Mouse (Mus musculus): Measurements from ENCODE around the gene Nav2. TPM values are rescaled to one million over a fixed set of nuclear protein-coding genes. Genes with fewer than 3 reads are reported as not detected.

The Nav2 gene
- polyA plus RNA-seq, 1 experiment: 21.9 TPM

DNA sequence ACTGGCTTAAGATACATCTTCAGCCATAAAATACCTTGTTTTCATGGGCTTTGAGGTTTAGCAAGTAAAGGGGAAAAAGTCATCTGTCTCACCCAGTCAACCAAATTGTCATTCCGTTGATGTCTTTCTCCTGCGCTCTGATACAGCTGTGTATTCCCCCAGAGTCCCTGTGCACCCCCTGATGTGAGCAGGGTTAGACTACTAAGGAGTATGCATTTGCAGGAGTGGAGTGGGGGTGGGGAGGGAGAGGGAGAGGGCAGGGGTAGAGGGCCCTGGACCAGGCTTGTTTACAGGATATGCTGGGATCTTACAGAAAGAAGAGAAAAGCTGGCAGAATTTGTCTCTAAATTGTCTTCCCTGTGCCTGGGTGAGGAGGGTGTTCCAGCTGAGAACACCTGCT lies 440.1 kb downstream of the Nav2 start:
- Histone ChIP-seq H3K27me3 (ENCODE audit: control insufficient read depth, insufficient read depth, insufficient read length) (no peaks in the 10 kb centered on the region), H3ac (ENCODE audit: control insufficient read depth, insufficient read length) (no peak overlapping the region), H3K36me3 (ENCODE audit: control insufficient read depth, insufficient read depth) (no peaks in the 10 kb centered on the region), H3K4me2 (ENCODE audit: low read depth) (no peak overlapping the region), H3K79me2 (ENCODE audit: control insufficient read depth, insufficient read depth) (no peaks in the 10 kb centered on the region), H3K4me3 (no peak overlapping the region)
- TF ChIP-seq POLR2A (IDR thresholded peaks at IDR 0.05; ENCODE audit: insufficient read length, low read depth): no peak
- no peak for TF ChIP-seq E2F4 (IDR thresholded peaks at IDR 0.05; ENCODE audit: insufficient read depth)
- no peak for TF ChIP-seq TCF3 (IDR thresholded peaks at IDR 0.05; ENCODE audit: insufficient read length, low read depth)
- no peak for TF ChIP-seq MYOG (IDR thresholded peaks at IDR 0.05; ENCODE audit: control insufficient read depth in 1 of 3, insufficient read depth in 1 of 3, insufficient read length in 2 of 3, low read depth in 2 of 3)
- no peak for TF ChIP-seq SRF (IDR thresholded peaks at IDR 0.05; ENCODE audit: control insufficient read depth, insufficient read length, low read depth)
- no peak for TF ChIP-seq TCF12 (IDR thresholded peaks at IDR 0.05; ENCODE audit: insufficient read depth, poor library complexity, severe bottlenecking)
- no peak for TF ChIP-seq REST (IDR thresholded peaks at IDR 0.05; ENCODE audit: insufficient read depth, insufficient read length)
- TF ChIP-seq MAX (IDR thresholded peaks at IDR 0.05; ENCODE audit: low read depth): no peak
- no peak for TF ChIP-seq MYOD1 (IDR thresholded peaks at IDR 0.05; ENCODE audit: control insufficient read depth in 1 of 3, insufficient read length in 2 of 3, low read depth in 2 of 3)
- no peak for TF ChIP-seq USF1 (IDR thresholded peaks at IDR 0.05; ENCODE audit: low read depth)
- TF ChIP-seq POLR2AphosphoS2 (IDR thresholded peaks at IDR 0.05; ENCODE audit: insufficient read length, low read depth): no peak
- TF ChIP-seq CEBPB (IDR thresholded peaks at IDR 0.05; ENCODE audit: insufficient read depth, poor library complexity, severe bottlenecking): no peak

DNA sequence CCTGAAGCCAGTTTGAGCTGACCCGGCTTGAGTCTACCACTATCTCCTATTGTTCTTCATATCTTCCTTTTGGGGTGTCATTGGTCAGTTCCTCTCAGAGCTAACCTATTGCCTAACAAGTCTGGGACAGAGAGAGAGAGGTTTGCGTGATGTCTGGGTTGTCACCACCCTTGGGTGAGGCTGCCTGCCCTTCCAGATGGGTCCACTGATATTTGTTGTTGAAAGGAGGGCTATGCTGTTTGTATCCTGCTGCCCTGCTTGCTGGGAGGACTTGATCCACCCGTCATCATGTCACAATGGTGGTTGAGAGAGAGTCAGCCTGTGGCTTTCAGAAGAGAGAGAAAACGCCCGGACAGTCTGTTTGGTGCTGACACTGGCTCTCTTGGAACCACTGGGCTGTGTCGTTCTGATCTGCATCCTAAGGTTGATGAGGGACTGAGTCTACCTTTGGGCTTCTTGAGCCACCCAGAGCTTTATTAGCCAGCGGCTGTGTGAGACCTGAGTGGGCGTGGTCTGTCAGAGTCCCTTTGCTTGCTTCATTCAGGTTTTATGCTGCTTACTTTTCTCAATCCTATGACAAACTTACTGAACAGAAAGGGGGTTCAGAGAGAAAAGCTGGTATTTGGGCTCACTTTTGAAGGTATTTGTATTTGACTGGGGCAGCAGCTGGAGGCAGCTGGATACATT lies 441.9 kb downstream of the Nav2 start:
- Histone ChIP-seq H3K4me3 (no peak overlapping the region), H3K79me2 (ENCODE audit: control insufficient read depth, insufficient read depth) (no peaks in the 10 kb centered on the region), H3K4me2 (ENCODE audit: low read depth) (no peak overlapping the region), H3ac (ENCODE audit: control insufficient read depth, insufficient read length) (no peak overlapping the region), H3K36me3 (ENCODE audit: control insufficient read depth, insufficient read depth) (no peaks in the 10 kb centered on the region), H3K27me3 (ENCODE audit: control insufficient read depth, insufficient read depth, insufficient read length) (no peaks in the 10 kb centered on the region)
- TF ChIP-seq E2F4 (IDR thresholded peaks at IDR 0.05; ENCODE audit: insufficient read depth) (no peak), USF1 (IDR thresholded peaks at IDR 0.05; ENCODE audit: low read depth) (no peak), MYOD1 (IDR thresholded peaks at IDR 0.05; ENCODE audit: control insufficient read depth in 1 of 3, insufficient read length in 2 of 3, low read depth in 2 of 3) (no peak), REST (IDR thresholded peaks at IDR 0.05; ENCODE audit: insufficient read depth, insufficient read length) (no peak), POLR2AphosphoS2 (IDR thresholded peaks at IDR 0.05; ENCODE audit: insufficient read length, low read depth) (no peak), MAX (IDR thresholded peaks at IDR 0.05; ENCODE audit: low read depth) (no peak), TCF12 (IDR thresholded peaks at IDR 0.05; ENCODE audit: insufficient read depth, poor library complexity, severe bottlenecking) (no peak), MYOG (IDR thresholded peaks at IDR 0.05; ENCODE audit: control insufficient read depth in 1 of 3, insufficient read depth in 1 of 3, insufficient read length in 2 of 3, low read depth in 2 of 3) (no peak), CEBPB (IDR thresholded peaks at IDR 0.05; ENCODE audit: insufficient read depth, poor library complexity, severe bottlenecking) (no peak), POLR2A (IDR thresholded peaks at IDR 0.05; ENCODE audit: insufficient read length, low read depth) (no peak), TCF3 (IDR thresholded peaks at IDR 0.05; ENCODE audit: insufficient read length, low read depth) (no peak), SRF (IDR thresholded peaks at IDR 0.05; ENCODE audit: control insufficient read depth, insufficient read length, low read depth) (no peak)

DNA sequence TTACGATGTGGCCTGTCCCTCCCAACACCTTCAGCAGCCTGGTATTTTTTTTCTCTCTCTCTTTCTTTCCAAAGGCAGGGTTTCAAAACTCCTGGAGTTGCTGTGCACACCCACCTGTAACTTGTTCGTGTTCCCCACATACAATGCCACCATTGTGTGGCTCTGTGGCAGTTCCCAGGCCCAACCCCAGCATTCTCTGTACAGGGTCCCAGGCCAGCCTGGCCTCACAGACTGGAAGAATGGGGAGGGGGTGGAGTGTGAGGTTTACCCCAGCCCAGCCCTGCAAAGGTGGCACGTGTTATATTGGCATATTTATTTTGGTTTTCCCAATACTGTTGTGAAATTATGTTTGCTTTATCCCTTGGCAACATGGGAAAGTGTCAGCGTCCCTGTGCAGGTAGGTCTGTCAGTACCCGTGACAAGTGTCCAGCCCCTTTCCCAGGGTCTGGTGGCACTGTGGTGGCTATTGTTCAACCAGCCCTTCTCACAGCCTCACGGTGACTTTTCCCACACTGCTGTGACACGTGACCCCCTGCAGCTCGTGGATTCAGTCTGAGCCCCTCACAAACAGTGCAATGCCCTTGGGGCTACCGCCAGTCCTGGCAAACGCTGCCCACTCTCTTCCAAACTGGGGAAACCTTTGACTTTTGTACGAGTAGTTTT lies 443.2 kb downstream of the Nav2 start:
- no peaks in the 10 kb centered on the region for H3K27me3 ChIP-seq (ENCODE audit: control insufficient read depth, insufficient read depth, insufficient read length)
- TF ChIP-seq E2F4 (IDR thresholded peaks at IDR 0.05; ENCODE audit: insufficient read depth) (no peak), MYOD1 (IDR thresholded peaks at IDR 0.05; ENCODE audit: control insufficient read depth in 1 of 3, insufficient read length in 2 of 3, low read depth in 2 of 3) (no peak), POLR2AphosphoS2 (IDR thresholded peaks at IDR 0.05; ENCODE audit: insufficient read length, low read depth) (no peak), MYOG (IDR thresholded peaks at IDR 0.05; ENCODE audit: control insufficient read depth in 1 of 3, insufficient read depth in 1 of 3, insufficient read length in 2 of 3, low read depth in 2 of 3) (no peak), USF1 (IDR thresholded peaks at IDR 0.05; ENCODE audit: low read depth) (no peak), TCF12 (IDR thresholded peaks at IDR 0.05; ENCODE audit: insufficient read depth, poor library complexity, severe bottlenecking) (no peak), TCF3 (IDR thresholded peaks at IDR 0.05; ENCODE audit: insufficient read length, low read depth) (no peak), MAX (IDR thresholded peaks at IDR 0.05; ENCODE audit: low read depth) (no peak), POLR2A (IDR thresholded peaks at IDR 0.05; ENCODE audit: insufficient read length, low read depth) (no peak), SRF (IDR thresholded peaks at IDR 0.05; ENCODE audit: control insufficient read depth, insufficient read length, low read depth) (no peak), CEBPB (IDR thresholded peaks at IDR 0.05; ENCODE audit: insufficient read depth, poor library complexity, severe bottlenecking) (no peak)
- H3ac ChIP-seq (ENCODE audit: control insufficient read depth, insufficient read length): no peak overlapping the region

DNA sequence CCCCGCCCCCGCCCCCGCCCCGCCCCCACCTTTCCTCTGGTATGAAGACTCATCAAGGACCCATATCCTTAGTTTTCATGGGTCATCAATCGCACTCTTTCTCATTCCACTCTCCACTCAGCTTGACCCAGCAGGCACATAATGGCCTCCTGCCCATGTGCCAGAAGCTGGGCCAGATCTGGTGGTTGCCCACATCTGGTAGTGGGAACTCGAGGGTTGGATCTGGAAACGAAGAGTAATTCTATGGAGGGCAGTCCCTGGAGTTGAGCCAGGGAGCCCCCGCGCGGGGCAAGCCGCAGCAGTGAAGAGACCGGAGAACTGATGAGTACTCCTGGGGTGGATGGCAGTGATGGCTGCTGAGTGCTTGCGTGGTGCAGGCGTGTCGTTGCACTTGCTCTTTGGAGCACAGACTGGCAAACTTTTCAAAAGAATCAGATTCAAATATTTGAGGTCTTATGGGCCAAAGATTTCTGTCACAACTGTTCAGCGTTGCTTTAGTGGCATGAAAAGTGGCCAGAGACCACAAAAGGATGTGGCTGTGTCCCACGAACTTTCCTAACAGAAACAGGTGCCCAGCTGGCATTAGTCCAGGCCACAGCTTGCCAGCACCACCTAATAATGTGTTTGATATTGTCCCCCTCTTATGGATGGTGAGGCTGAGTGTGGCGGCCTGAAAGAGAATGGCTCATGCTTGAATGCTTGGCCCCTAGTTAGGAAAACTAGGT lies 449.1 kb downstream of the Nav2 start:
- Histone ChIP-seq H3K36me3 (ENCODE audit: control insufficient read depth, insufficient read depth) (no peaks in the 10 kb centered on the region), H3K4me3 (no peak overlapping the region), H3K27me3 (ENCODE audit: control insufficient read depth, insufficient read depth, insufficient read length) (no peaks in the 10 kb centered on the region), H3K79me2 (ENCODE audit: control insufficient read depth, insufficient read depth) (no peaks in the 10 kb centered on the region), H3K4me2 (ENCODE audit: low read depth) (no peak overlapping the region), H3ac (ENCODE audit: control insufficient read depth, insufficient read length) (no peak overlapping the region)
- peak in 1 of 3 experiments; percentile 75 for TF ChIP-seq MYOG (IDR thresholded peaks at IDR 0.05; ENCODE audit: control insufficient read depth in 1 of 3, insufficient read depth in 1 of 3, insufficient read length in 2 of 3, low read depth in 2 of 3)
- no peak for TF ChIP-seq E2F4 (IDR thresholded peaks at IDR 0.05; ENCODE audit: insufficient read depth)
- TF ChIP-seq POLR2A (IDR thresholded peaks at IDR 0.05; ENCODE audit: insufficient read length, low read depth): no peak
- no peak for TF ChIP-seq TCF3 (IDR thresholded peaks at IDR 0.05; ENCODE audit: insufficient read length, low read depth)
- no peak for TF ChIP-seq REST (IDR thresholded peaks at IDR 0.05; ENCODE audit: insufficient read depth, insufficient read length)
- no peak for TF ChIP-seq MAX (IDR thresholded peaks at IDR 0.05; ENCODE audit: low read depth)
- TF ChIP-seq POLR2AphosphoS2 (IDR thresholded peaks at IDR 0.05; ENCODE audit: insufficient read length, low read depth): no peak
- no peak for TF ChIP-seq USF1 (IDR thresholded peaks at IDR 0.05; ENCODE audit: low read depth)
- peak in 2 of 3 experiments; percentile 46 to 79 for TF ChIP-seq MYOD1 (IDR thresholded peaks at IDR 0.05; ENCODE audit: control insufficient read depth in 1 of 3, insufficient read length in 2 of 3, low read depth in 2 of 3)
- TF ChIP-seq CEBPB (IDR thresholded peaks at IDR 0.05; ENCODE audit: insufficient read depth, poor library complexity, severe bottlenecking): no peak
- TF ChIP-seq TCF12 (IDR thresholded peaks at IDR 0.05; ENCODE audit: insufficient read depth, poor library complexity, severe bottlenecking): peak; percentile 66
- TF ChIP-seq SRF (IDR thresholded peaks at IDR 0.05; ENCODE audit: control insufficient read depth, insufficient read length, low read depth): no peak

More for the DNA sequence above, 443.2 kb downstream of the Nav2 start:
- no peaks in the 10 kb centered on the region for H3K36me3 ChIP-seq (ENCODE audit: control insufficient read depth, insufficient read depth)
- no peak overlapping the region for H3K4me3 ChIP-seq
- no peak overlapping the region for H3K4me2 ChIP-seq (ENCODE audit: low read depth)
- H3K79me2 ChIP-seq (ENCODE audit: control insufficient read depth, insufficient read depth): no peaks in the 10 kb centered on the region
